Mouse (Mus musculus): ENCODE measurements around the gene Ppp1r13b. TPM values are rescaled to one million over a fixed set of nuclear protein-coding genes. Genes with fewer than 3 reads are reported as not detected.

Gene Ppp1r13b
- polyA plus RNA-seq, 1 experiment = 20.6 TPM

DNA sequence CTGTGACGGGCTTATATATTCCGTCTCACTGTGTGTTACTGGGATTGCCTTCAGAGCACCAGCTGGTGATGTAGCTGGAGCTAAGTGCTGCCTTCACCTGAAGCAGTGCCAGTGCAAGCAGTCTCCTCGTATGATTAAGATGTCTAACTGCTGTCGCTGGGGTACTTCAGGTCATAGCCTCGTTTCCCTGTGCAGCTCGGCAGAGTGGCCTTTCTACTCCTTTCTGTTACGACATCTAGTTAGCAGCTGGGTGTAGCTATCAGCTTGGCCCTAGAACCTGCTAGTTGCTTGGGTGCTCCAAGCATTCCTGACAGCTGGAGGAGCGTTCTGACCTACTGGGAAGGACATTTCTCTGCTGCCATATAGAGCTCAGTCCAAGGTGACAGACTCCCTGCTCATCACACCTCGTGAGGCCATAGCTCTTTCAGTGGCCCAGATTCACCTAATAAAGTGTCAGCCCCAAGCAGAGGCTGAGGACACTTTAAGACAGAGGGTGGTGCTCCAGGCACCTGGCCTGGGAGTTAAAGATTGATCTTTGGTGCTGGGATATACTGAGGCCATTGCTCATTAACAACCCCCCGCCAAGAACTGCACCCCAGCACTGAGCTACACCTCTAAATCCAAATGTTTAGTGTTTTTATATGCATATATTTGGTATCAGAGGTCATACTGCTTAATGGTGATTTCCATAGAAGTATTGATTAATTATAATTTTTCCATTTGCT lies 107.3 kb downstream of the Ppp1r13b start:
- TF ChIP-seq GATA1 (IDR thresholded peaks at IDR 0.05; ENCODE audit: low read length) = no peak

DNA sequence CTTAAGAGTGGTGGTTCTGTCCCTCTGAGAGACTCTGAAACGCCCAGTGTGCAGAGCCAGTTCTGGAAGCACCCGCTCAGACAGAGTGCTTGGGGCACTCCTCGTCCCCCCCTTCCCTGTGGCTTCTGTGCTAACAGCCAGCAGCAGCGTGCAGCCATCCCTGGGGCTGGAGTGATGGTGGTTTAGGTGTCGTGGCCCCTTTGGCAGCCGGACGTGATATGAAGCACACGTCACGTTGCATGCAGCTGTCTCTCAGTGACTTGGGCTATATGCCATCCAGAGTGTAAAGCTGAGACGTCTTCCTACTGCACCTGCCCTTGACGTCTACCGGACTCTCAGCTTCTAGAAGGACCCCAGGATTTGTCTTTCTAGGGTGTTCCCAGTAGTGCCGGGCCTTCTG lies 109.4 kb downstream of the Ppp1r13b start:
- TF ChIP-seq GATA1 (IDR thresholded peaks at IDR 0.05; ENCODE audit: low read length) = no peak

- no peak for TF ChIP-seq GATA1 (IDR thresholded peaks at IDR 0.05; ENCODE audit: low read length)
Measured at GRCm38 (mm10) chr12:111797251-111797650, 110.7 kb downstream of the Ppp1r13b start.

GRCm38 (mm10) chr12:111795180-111795895 lies 112.6 kb downstream of the Ppp1r13b start:
- no peak for TF ChIP-seq GATA1 (IDR thresholded peaks at IDR 0.05; ENCODE audit: low read length)

- TF ChIP-seq GATA1 (IDR thresholded peaks at IDR 0.05; ENCODE audit: low read length) = no peak
Measured at GRCm38 (mm10) chr12:111794526-111795179, 113.3 kb downstream of the Ppp1r13b start.

DNA sequence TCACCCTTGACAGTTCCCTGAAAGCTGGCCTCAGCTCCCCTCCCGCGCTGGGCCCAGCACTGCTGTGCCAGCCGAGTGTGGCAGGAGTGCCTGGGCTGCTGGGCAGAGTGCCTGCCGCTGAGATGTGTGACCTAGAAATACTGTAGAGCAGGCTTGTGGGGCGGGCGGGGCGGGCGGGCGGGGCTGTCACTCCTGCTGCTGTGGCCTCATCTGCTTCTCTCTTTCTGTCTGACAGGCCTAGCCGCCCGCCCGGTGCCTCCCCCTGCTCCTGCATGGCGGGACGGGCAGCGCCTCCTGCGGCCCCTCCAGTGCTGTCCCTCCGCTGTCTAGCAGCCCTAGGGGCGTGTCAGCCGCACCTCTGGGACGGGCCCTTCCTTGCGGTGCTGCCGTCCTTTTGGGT lies 113.8 kb downstream of the Ppp1r13b start:
- TF ChIP-seq GATA1 (IDR thresholded peaks at IDR 0.05; ENCODE audit: low read length) = no peak

DNA sequence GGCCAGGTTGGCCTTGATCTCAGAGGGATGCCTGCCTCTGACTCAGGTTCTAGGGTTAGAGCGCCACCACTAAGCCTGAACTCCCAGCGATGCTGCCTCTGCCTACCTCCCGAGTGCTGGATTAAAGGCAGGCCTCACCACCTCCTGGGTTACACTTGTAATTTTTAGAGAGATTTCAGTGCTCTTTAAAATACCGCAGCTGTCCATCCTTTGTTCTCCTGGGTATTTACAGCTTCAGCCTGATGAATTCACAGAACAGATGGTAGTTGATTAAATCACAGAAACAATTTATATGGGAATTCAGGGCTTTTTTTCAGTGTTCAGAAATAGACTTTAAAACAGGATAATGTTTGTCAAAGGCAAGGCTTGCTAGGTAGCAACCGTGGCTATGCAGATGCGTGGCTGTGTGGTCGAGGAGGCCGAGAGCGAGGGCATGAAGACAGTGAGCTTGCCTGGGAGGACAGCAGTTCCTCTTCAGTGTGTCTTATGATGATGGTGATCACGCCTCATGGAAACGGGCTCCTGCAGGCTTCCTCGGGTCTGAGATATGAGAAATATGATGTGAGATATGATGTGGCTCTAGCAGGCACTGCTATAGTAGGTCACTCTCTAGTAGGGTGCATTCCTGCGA lies 116.3 kb downstream of the Ppp1r13b start:
- no peak for TF ChIP-seq GATA1 (IDR thresholded peaks at IDR 0.05; ENCODE audit: low read length)

GRCm38 (mm10) chr12:111790631-111791030 lies 117.3 kb downstream of the Ppp1r13b start:
- TF ChIP-seq GATA1 (IDR thresholded peaks at IDR 0.05; ENCODE audit: low read length) = no peak

DNA sequence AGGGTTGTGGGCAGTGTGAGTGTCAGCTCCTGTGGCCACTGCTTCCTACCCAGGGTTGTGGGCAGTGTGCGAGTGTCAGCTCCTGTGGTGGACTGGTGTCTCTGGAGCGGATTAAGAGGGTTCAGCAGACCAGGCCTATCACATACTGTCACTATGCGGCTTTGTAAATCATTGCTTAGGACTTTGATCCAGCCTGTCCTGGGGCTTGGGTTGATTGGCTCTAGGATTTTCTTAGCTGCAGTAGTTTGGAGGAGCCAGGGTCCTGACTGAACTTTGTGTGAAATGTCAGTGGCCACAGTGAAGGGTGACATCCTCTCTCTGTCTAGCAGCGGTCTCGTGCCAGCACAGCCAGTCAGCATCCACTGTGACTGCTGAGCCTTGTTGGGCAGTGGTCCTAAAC lies 117.8 kb downstream of the Ppp1r13b start:
- no peak for TF ChIP-seq GATA1 (IDR thresholded peaks at IDR 0.05; ENCODE audit: low read length)

DNA sequence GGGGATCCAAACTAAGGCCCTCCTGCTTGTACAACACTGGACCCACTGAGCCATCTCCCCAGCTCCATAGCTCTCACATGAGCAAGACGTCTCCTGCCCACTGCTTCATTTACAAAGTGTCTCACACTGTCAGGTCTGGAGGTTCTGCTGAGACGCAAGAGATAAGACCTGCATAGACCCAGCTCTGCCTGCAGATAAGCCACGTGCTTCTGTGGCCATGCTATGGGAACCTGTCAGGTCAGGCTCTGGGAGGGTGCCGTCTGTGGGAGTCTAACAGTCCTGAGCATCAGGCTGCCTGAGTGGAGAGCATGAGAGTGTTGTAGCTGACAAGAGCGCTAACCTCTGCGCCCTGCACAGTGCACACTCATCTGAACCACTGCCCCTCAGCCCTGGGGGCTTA lies 120.9 kb downstream of the Ppp1r13b start:
- no peak for TF ChIP-seq GATA1 (IDR thresholded peaks at IDR 0.05; ENCODE audit: low read length)

DNA sequence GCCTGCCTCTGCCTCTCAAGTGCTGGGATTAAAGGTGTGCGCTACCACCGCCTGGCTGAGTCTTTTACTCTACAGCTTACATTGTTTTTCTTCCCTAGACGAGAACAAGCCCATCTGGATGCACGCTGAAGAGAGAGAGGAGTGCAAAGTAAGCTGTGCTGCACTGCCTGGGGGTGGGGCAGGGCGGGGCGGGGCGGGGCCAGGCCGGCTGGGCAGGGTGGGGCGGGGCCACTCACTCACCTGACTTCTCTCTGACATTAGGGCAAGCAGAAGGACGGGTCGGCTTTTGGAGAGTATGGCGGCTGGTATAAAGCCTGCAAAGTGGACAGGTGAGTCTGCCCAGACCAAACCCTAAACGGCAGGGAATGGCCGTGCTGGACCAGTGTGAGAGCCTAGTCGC lies 122.7 kb downstream of the Ppp1r13b start:
- TF ChIP-seq GATA1 (IDR thresholded peaks at IDR 0.05; ENCODE audit: low read length) = no peak

- TF ChIP-seq GATA1 (IDR thresholded peaks at IDR 0.05; ENCODE audit: low read length) = no peak
Measured at GRCm38 (mm10) chr12:111779544-111779943, 128.4 kb downstream of the Ppp1r13b start.

Other genes starting within 250 kb of the Ppp1r13b start
- gene Ckb, start 235.8 kb downstream of the Ppp1r13b start, polyA plus RNA-seq (2012) = not detected in 2 replicates
- 37.8 and 43.0 TPM in 2 replicates for gene Trmt61a, start 230.0 kb downstream of the Ppp1r13b start, polyA plus RNA-seq (2012)
- gene Bag5, start 194.9 kb downstream of the Ppp1r13b start, polyA plus RNA-seq (2012) = 15.3 and 19.4 TPM in 2 replicates
- 245 and 363 TPM in 2 replicates for gene Apopt1, start 194.8 kb downstream of the Ppp1r13b start, polyA plus RNA-seq (2012)
- 47.5 and 47.6 TPM in 2 replicates for gene Klc1, start 149.3 kb downstream of the Ppp1r13b start, polyA plus RNA-seq (2012)
- 8.4 and 14.8 TPM in 2 replicates for gene Xrcc3, start 94.2 kb downstream of the Ppp1r13b start, polyA plus RNA-seq (2012)
- gene Zfyve21, start 93.9 kb downstream of the Ppp1r13b start, polyA plus RNA-seq (2012) = 11.6 and 11.8 TPM in 2 replicates
- gene Atp5mpl, start 58.9 kb upstream of the Ppp1r13b start, polyA plus RNA-seq (2012) = 15.0 and 21.8 TPM in 2 replicates
- gene Tdrd9, start 63.4 kb upstream of the Ppp1r13b start, polyA plus RNA-seq (2012) = not detected in 2 replicates
- not detected in 2 replicates for gene Rd3l, start 73.2 kb upstream of the Ppp1r13b start, polyA plus RNA-seq (2012)
- gene Aspg, start 198.6 kb upstream of the Ppp1r13b start, polyA plus RNA-seq (2012) = not detected in 2 replicates
- not detected in 2 replicates for gene Kif26a, start 238.1 kb upstream of the Ppp1r13b start, polyA plus RNA-seq (2012)

Measured in G1E-ER4 (cell line).